Mouse (Mus musculus) heart, postnatal 0 days (tissue): ENCODE measurements around the gene Gm37240.

ENCODE experiments used
- CTCF ChIP-seq: IDR thresholded peaks from 2 replicates; pipeline ENCODE4 v1.5.1; 2016; ENCODE audit warnings: antibody characterized with exemption, control low read depth, low read depth
- EP300 ChIP-seq: IDR thresholded peaks from 2 replicates; pipeline ENCODE4 v1.6.1; 2016; ENCODE audit warnings: antibody characterized with exemption, low read depth

GRCm38 (mm10) chr3:84867991-84868390, 1019.3 kb downstream of the Gm37240 start:
- no peak for TF ChIP-seq CTCF
- TF ChIP-seq EP300, result no peak
